Mouse (Mus musculus) left cerebral cortex, adult 8-10 months (tissue): Measurements from ENCODE around the gene Tekt5. TPM values are rescaled to one million over a fixed set of nuclear protein-coding genes. Genes with fewer than 3 reads are reported as not detected.

Source experiments
- DNase-seq, 2 experiments: peaks; one replicate each; pipeline ENCODE4 v3.0.0; 2022; ENCODE audit warnings: low spot score in 2 of 2
- total RNA-seq, 4 experiments: library from RNA; stranded (reverse); gene quantifications; 2 replicates each; pipeline ENCODE4 v1.2.4; 2022

Gene Tekt5
- total RNA-seq, 4 experiments from 2014 or later = 9.8 to 11.5 (median 10.4) TPM

DNA sequence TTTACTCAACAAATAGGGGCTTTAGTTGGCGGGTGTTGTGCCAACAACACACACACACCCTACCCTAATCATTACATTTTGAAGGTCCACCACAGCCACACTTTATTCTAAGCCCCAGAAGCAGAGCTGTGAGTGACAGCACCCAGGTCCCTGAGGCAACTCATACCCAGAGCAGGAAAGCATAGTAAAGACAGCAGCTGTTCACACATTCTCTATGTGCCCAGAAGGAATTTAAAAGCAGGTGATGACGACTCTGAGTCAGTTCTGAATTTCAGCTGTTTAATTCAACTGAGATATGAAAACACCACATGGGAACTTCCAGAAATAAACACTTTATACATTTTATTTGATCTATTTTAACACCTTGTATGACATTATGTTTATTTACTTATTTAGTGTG is 15.8 kb downstream of the Tekt5 start:
- DNase-seq = peak in 1 of 2 experiments; percentile 32

DNA sequence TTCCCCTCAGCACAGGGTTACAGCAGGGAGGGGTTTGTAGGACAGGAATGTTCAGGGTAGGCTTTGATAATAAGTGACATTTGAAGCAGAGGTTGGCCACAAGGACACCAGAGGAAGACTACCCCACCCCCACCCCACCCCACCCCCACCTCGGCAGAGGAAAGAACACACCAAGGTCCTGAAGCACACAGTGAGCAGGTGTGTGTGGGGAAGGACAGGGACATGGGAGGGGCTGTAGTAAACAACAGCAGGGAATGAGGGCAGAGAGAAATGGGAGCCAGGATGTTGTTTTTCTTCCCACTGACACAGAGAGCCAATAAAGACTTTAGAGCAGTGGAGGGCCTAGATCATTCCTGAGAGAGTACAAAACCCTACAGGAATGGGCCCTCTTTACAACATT is 18.0 kb downstream of the Tekt5 start:
- no peak for DNase-seq

DNA sequence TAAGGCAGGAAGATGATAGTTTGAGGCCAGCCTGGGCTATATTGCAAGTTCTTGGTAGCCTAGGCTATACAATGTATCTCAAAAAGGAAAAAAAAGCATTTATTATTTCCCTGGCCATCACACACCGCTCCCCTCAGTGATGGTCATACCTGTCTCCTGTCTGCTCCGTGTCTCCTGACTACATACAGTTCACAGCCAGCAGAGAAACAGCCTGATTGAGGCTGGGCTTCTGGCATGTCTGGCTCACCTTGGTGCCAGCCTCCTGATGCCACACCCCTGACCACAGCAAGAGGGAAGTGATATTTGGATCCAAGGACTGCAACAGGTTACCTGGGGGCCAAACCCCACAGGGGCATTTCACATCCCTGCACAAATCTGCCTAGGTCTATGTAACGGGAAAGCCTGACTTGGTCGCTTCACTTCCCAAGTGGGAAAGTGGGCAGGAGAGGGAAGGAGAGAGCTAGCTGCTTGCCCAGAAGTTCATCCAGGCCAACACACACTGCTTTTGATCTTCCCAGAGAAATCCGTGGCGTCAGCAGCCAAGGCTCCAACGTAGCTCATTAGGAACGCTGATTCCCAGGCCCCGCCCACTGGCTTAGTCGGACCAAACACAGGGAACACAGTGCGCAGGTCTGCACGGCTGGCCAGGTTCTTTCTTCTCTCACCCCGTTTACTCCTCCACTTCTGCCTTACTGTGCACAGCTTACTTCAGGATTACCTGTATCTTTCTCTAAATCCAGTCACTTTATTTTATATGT is 20.9 kb downstream of the Tekt5 start:
- no peak for DNase-seq

DNA sequence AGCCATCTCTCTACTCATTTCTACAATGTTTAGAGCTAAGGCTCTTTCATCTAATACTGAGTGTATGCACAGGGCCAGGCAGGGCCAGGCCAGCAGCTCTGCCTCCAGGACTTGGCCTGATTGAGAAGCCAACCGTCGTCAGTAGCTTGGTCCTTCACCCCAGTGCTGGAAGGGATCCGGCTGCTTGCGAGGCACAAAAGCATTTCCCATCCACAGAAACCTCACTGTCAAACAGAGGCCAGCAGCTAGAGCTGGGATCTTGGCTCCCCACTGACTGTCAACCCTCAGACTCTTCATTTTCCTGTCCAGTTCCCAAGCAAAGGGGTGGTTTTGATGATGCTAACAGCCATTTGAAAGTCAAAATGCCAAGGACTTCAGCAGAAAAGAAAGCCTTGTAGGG is 22.9 kb downstream of the Tekt5 start:
- no peak for DNase-seq

DNA sequence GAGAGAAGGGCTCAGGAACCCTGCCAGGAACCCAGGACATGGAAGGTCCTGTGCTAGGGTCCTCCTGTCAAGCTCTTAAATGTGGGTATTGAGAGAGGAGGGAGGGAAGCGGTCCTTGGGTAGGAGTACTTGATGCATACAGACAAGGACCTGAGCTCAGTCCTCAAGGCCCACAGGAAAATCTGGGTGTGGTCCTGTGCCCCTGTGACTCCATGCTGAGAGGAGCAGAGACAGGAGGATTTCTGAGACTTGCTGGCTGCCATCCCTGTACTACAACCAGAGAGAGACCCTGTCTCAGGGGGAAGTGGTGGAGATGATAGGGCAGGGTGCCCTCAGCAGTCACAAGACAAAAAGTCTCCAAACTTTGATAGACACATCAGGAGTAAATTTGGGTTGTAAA is 25.3 kb downstream of the Tekt5 start:
- DNase-seq = no peak

DNA sequence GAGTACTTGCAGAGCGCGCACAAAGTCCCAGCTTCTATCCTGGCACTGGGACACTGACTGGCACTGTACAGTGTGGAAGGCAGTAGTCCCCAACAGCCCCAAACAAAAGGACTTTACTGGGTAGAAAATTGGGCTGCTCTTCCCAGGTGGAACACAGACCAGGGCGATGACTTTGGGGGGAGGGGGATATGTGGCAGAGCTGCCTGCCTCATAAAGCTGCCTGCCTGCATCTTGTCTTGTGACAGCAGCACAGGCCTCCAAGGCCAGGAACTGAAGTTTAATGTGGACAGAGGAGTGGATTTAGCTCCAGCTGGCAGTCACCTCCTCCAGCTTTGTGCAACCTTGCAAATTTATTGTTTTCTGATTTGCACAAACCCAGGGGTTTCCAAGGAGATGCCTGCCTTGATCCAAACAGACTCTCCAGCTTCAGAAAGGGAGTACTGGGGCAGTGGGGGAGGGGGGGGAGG is 25.8 kb downstream of the Tekt5 start:
- DNase-seq = peak in 1 of 2 experiments; percentile 22

DNA sequence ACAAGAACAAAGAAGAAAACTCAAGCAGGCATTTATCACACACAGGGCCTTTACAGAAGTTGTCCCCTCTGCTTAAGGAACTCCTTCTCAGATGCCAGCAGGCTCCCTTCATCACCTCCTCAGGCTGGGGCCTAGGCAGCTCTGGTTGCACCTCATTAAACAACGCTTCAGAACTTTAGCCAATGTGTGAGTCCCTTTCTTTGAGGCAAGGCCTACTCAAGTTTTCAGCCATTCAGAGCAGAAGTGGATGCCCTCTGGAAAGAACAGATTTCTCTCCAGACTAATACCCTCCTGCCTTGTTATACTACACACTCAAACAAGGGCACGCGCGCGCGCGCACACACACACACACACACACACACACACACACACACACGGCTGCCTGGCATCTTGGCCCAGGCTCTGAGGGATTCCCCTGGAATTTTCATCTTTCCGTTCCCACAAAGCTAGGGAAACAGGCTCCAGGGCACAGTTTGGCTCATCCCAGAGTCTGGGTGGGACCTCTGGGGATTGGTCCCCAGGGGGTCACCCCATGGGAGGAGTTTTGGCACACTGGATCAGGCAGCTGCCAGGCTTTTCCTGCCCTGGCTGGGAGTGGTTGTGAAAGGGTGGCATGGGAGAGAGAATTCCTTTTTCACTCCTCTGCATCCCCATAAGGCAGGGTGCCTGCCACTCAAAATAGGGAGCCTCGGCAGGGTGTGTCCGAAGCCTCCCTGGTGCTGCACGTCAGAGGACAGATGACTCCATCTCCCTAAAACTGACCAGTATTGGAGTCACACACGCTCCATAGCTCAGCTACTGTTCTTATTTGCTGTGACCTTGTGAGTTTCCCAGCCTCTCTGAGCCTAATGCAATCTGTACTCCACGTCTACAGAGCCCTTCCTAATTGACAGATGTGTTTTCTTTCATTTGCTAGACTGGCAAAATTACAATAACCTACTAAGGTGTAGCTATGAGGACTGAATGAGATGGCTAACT is 28.8 kb downstream of the Tekt5 start:
- peak in 1 of 2 experiments; percentile 42 for DNase-seq

DNA sequence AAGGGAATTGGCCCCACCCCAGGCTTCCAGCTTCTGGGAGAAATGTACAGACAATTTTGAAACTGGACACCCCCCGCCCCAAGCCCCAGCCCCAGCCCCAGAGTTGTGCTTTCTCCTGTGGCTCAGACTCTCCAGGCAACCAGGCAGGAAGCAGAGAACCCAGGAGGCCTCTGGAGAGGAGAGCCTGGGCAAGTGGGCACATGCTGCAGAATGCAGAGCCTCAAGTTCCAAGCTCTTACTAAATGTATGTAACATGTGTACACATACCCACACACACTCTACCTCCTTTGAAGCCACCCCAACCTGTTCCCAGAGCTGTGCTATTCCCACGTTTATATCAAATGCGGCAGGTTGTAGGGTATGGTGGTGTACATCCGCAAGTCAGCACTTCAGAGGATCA is 29.5 kb downstream of the Tekt5 start:
- no peak for DNase-seq

DNA sequence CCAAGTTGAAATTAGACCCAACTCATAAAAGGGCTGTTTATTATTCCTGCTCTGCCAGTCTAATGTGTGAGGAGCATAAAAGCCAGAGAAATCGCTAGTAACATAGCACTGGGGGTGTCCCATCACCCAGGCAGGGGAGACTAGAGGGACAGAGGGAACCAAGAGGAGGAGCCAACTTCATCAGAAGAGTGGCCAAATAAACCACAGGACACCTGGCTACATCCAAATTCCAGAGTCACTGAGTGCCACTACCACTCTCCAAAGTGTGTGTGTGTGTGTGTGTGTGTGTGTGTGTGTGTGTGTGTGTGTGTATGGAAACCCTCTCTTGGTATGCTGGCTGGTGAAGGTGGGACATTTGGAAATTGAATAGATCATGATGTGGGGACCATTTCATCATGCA is 32.2 kb downstream of the Tekt5 start:
- DNase-seq = no peak

DNA sequence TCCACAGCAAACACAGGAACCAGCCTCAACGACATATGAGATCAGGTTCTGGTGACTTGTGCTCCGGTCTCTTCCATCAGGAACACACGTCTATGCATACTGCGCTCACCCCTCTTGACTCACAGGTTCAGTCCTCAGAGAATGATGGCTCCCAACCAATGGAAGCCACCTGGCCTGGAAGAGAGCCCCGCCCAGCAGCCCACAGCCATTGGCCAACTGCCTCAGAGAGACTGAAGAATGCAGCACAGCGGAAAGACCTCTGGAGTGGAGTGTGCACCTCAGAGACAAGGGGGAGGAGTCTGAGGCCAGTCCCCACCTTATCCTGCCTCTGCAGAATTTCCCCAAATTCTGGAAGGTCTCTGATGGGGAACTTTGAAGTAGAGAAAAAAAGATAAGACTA is 36.0 kb downstream of the Tekt5 start:
- no peak for DNase-seq

DNA sequence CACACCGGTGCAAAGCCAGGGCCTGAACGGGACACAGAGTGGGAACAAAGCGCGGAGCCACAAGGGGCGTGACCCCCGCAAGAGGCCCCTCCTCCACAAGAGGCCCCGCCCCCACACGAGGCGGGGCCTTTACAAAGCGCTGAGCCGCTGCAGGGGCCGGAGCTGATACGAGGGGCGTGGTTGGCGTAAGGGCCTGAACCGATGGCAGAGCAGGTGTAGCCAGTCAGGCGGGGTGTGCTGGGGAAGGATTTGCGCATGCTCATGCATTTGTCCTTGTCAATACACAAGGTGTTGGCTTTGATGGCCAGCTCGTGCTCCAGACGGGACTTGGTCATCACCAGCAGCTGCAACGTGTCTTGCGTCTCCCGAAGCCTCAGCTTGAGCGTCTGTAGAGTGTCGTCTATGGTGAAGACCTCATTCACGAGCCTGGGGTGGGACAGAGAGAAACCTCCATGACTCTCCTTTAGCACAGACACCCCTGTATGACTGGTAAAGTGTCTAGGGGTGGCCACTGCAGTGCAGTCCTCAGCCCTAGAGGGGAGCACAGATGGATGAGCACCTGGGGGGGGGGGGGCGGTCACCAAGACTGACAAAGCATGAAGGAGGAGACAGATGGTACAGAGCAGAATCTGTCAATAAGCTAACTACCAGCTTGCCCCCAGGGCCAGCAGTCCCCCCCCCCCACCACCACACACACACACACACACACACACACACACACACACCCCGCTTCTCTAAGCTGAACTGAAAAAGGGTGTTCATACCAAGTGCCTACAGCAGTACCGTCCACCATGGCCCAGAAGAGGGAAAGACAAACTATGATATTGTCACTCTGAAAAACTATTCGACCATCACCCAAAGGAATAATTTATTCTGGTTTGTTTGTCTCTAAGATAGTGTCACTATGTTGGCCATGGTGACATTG is 37.0 kb downstream of the Tekt5 start:
- no peak for DNase-seq

DNA sequence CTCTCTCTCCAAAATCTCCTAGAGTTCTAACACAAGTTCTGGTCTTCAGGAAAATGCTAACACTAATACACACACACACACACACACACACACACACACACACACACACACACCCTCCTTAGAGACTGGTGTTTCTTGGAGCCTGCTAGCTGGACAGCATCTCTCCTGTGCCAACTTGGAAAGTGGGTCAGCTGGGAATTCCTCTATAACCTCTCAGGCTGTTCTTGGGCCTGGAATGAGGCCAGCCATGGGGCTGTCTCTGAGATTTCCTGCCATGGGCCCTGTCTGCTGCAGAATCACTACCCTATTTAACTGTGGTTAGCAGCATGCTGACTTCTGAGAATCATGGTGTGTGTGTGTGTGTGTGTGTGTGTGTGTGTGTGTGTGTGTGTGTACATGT is 40.3 kb downstream of the Tekt5 start:
- peak in 1 of 2 experiments; percentile 38 for DNase-seq

DNA sequence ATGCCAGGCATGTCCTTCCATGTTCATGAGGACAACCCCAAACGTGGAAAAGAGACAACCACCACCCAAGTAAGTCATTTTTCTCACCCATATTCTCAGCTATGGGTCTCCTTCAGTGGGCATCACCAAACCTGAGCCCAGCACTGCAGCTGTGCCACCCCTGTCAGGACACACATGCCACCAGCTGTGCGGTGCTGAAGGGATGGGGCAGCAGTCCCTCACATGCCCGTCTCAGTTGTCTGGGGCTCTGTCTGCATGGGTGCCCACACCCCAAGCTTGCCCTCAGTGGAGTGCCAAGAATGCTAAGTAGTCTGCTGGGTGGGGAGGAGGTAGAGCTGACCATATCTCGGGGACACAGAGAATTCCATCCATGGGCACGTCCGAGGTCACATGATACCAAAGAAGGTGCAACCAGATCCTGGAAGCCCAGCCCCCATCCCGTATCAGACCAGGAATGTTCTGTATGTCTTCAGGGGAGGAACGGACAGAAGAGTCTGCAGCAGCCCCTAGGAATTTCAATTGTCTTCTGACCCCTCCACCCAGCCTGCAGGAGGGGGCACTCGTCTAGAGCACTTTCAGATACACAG is 44.1 kb downstream of the Tekt5 start:
- DNase-seq = no peak

DNA sequence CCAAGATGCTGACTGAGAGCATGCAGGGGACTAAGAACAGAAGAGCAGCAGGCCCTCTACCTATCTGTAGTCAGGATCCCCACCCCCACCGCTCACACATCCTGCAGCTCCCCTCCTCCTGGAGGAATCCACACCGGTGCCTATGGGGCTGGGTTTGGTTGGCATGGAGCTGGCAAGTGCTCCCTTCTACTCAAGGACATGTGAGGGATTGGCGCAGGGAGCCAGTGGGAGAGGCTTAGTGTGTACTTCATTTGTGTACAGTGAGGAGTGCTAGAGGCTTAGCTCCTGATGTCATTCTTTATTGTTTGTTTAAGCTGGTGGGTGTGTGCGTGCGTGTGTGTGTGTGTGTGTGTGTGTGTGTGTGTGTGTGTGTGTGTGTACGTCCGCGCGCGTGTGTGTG is 45.4 kb downstream of the Tekt5 start:
- no peak for DNase-seq

DNA sequence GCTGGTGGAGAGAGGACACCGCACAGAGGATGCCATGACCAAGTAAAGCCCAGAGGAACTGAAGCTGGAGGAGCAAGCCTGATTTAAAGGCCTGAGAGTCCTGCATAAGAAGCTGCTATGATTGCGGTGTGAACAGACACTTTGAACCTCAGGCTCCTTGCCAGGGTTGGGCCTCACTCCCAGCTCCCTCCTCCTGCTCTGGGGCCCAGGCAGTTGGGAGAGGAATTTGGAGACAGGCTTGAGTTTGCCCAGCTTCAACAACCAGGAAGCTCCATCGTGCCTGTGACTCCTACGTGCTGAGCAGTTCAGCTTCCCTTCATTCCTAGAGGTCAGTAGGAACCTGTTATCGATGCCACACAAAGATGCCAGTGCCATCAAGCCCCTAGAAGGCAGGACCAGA is 45.9 kb downstream of the Tekt5 start:
- DNase-seq = no peak

DNA sequence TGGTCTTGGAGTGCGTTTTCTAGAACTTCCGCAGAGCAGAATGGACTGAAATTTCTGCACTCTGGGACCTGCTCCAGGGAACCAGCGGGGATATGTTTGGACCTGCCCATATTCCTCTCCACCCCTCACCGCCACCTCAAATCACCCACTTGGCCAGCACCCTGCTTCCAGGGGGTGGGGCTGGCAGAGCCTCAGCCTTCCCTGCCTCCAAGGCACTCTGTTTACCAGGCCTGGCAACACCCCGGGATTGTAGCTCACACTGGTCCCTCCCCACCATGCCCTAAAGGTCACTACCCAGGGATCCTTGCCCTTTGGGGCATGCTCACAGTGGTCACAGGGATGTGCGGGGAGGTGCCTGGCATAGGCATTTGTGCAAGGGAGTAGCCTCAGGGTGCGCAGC is 47.7 kb downstream of the Tekt5 start:
- DNase-seq = no peak

DNA sequence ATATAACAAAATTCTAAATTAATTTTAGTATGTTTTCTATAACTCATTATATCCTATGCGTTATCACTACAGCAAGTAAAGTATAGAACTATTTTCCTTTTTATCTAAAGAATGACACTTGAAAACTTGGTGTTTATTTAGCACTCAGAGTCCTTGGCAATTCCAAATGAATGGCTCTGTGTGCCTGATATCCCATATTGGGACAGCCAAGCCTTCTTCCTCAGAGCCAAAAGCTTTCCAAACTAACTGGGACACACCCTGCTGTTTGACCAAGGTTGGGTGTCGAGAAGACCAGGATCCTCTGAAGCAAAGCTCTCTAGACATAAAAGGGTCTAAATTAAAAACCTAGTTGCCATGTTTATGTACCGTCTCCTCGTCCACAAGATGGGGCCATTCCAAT is 54.2 kb downstream of the Tekt5 start:
- DNase-seq = no peak

DNA sequence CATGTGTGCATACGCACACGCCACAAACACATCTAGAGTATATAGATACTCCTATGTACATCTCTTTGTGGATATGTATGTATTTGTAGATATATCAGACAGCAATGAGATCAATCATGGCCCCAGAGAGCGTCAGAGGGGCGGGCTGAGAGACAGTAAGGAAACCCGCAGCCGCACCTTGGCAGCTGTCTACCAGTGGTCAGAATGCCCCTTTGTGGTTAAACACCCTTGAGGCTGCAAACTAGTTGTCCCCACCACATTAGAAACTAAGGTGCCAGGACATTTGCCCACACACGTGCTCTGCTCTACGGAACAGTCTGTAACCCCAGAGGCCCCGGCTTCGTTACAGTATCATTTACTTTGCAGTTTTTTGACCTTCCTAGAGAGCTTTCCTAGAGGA is 55.4 kb downstream of the Tekt5 start:
- DNase-seq = no peak

DNA sequence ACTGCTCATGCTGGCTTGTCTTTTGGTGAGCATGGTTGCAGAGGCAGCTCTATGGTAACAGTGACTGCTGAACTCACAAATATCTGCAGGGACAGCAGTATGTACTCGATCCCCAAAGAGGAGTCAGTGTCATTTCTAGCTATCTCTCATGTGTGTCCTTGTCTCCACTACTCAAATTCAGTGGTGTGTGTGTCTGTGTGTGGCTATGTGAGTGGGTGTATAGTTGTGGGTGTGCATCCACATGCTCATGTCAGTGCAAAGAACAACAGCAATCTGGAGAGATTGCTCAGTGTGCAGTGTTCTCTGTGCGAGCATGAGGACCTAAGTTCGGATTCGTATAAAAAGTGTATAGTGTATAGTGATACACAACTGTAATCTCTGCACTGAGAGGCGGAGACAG is 56.7 kb downstream of the Tekt5 start:
- DNase-seq = peak in 1 of 2 experiments; percentile 26

DNA sequence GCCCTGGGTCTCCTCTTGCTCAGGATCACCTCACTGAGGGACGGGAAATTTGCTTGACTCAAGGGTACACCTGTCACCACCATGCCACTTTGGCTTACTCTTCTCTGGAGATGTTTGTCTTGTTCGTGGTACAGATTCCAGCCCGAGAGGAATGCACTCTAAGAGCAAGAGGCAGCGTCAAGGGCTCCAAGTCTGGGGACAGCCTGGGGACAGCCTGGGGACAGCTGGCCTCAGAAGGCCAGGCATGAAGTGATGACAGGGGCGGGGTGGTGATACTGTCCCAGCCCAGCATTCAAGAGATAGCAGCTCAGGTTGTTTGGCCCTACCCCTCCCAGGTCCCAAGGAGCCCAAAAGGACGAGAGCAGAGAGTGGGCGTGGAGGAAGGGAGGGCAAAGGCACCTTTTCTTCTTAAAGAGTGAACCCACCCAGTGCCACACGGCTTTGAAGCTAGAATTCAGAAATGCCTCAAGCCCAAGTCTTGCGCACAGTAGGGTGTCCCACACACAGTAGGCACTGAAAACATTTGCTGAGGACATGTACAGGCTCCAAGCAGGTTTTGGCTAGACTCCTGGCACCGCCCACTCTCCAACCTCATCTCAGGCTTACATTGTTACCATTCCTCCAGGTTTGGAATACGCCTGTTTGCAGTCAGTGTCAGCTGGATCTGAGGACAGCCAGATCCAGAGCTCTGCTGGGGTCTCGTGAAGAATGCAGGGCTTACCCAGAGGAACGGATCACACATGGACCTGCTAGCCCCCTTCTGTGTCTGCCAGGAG is 57.7 kb downstream of the Tekt5 start:
- no peak for DNase-seq
